Mouse (Mus musculus): ENCODE results near the gene Htr7. TPM values are rescaled to one million over a fixed set of nuclear protein-coding genes. Genes with fewer than 3 reads are reported as not detected.

Gene Htr7
- total RNA-seq, 2 experiments from 2014 or later: not detected

- ATAC-seq (ENCODE audit: poor library complexity, severe bottlenecking): no peak
These were observed 82.6 kb downstream of the Htr7 start for GRCm38 (mm10) chr19:35974681-35975080.

- no peak for ATAC-seq (ENCODE audit: poor library complexity, severe bottlenecking)
These were observed 99.7 kb downstream of the Htr7 start for GRCm38 (mm10) chr19:35957656-35958055.

- no peak for ATAC-seq (ENCODE audit: poor library complexity, severe bottlenecking)
These were observed 101.6 kb downstream of the Htr7 start for GRCm38 (mm10) chr19:35955698-35956097.

- no peak for ATAC-seq (ENCODE audit: poor library complexity, severe bottlenecking)
These were observed 107.4 kb downstream of the Htr7 start for GRCm38 (mm10) chr19:35949888-35950287.

- ATAC-seq (ENCODE audit: poor library complexity, severe bottlenecking): no peak
These were observed 132.3 kb downstream of the Htr7 start for GRCm38 (mm10) chr19:35924961-35925495.

GRCm38 (mm10) chr19:35924418-35924817 lies 132.9 kb downstream of the Htr7 start:
- ATAC-seq (ENCODE audit: poor library complexity, severe bottlenecking): no peak

Other genes with a start within 250 kb of the Htr7 start
- 35.7 and 47.3 TPM in 2 replicates for gene Rpp30, start 26.2 kb upstream of the Htr7 start, total RNA-seq (2015)
- gene Rpp30, start 26.2 kb upstream of the Htr7 start, total RNA-seq (2017): 36.1 and 39.2 TPM in 2 replicates
- gene Ankrd1, start 62.6 kb upstream of the Htr7 start, total RNA-seq (2015): not detected in 2 replicates
- gene Ankrd1, start 62.6 kb upstream of the Htr7 start, total RNA-seq (2017): not detected in 2 replicates